ENCODE assay signal across 30 mouse cellular contexts in genomic region chr1:60381910-60382309, GRCm38 (mm10). TPM values are rescaled to one million over a fixed set of nuclear protein-coding genes. Genes with fewer than 3 reads are reported as not detected.
A peak's percentile ranks its signal among the peaks of the same experiment; 100 is the strongest.
DNase-seq lines count a peak whose midpoint lies in the region; ATAC-seq lines count a peak whose summit lies in the region.
"Had no signal": no experiment of that assay in that cellular context is flagged by ENCODE, and none has a peak within 500 bp of the region (broad histone marks: within the 10 kb centered on the region; RNA-seq: fewer than 3 reads in every experiment).

No protein-coding gene starts in this region.

- H3K27ac ChIP-seq in kidney, embryonic 15.5 days = no peak overlapping the region
- H3K27ac ChIP-seq: embryonic facial prominence, embryonic 13.5 days; embryonic facial prominence, embryonic 15.5 days; forebrain, embryonic 10.5 days; forebrain, embryonic 12.5 days had no signal

- H3K27me3 ChIP-seq in kidney, embryonic 15.5 days = no peaks in the 10 kb centered on the region
- H3K27me3 ChIP-seq: CH12.LX; embryonic facial prominence, embryonic 13.5 days; embryonic facial prominence, embryonic 15.5 days; forebrain, embryonic 12.5 days; Patski had no signal

- no peaks in the 10 kb centered on the region for H3K4me1 ChIP-seq in kidney, embryonic 15.5 days
- H3K4me1 ChIP-seq: embryonic facial prominence, embryonic 13.5 days; embryonic facial prominence, embryonic 15.5 days; forebrain, embryonic 10.5 days; forebrain, embryonic 12.5 days had no signal

- no peak overlapping the region for H3K4me2 ChIP-seq in kidney, embryonic 15.5 days
- H3K4me2 ChIP-seq: embryonic facial prominence, embryonic 13.5 days; embryonic facial prominence, embryonic 15.5 days; forebrain, embryonic 12.5 days had no signal

- H3K9ac ChIP-seq in kidney, embryonic 15.5 days = no peak overlapping the region
- H3K9ac ChIP-seq: embryonic facial prominence, embryonic 13.5 days; embryonic facial prominence, embryonic 15.5 days; forebrain, embryonic 12.5 days had no signal

- ATAC-seq in frontal cortex, adult (ENCODE audit: low TSS enrichment) = peak; percentile 78
- no peak for ATAC-seq in kidney, embryonic 15.5 days (replicated peaks; ENCODE audit: low FRiP score)
- ATAC-seq: activated CD4-positive, CD25-positive, alpha-beta regulatory T cell, adult 4 months; CD4-positive, CD25-positive, alpha-beta regulatory T cell, adult 4 months; forebrain, embryonic 14.5 days; Patski had no signal

- no peak overlapping the region for H3K4me3 ChIP-seq in kidney, embryonic 15.5 days (replicated peaks)
- H3K4me3 ChIP-seq: embryonic facial prominence, embryonic 13.5 days; embryonic facial prominence, embryonic 15.5 days; erythroblast, embryonic 14.5 days; forebrain, embryonic 10.5 days; forebrain, embryonic 12.5 days had no signal

- DNase-seq in frontal cortex, postnatal 25 days (ENCODE audit: low spot score in 2 of 2) = no peak
- peak; percentile 26 to 33 for DNase-seq in left cerebral cortex, adult 18-20 months (ENCODE audit: low spot score in 2 of 2)
- DNase-seq in left cerebral cortex, adult 11 months (ENCODE audit: low spot score) = no peak
- DNase-seq in right cerebral cortex, adult 2 months (ENCODE audit: low spot score in 2 of 2) = peak; percentile 22 to 40
- DNase-seq in right cerebral cortex, postnatal 4 days = no peak
- DNase-seq in brain, adult 2 months (ENCODE audit: low read depth, low spot score) = peak; percentile 77
- DNase-seq: adrenal gland, adult 8-10 months; adrenal gland, postnatal 14 days; adrenal gland, postnatal 36 days; B cell, adult 2 months; cerebellum, adult 11 months; cerebellum, adult 18-20 months; cerebellum, adult 8-10 months; cerebellum, adult 9-11 months; cerebellum, postnatal 14 days; cerebellum, postnatal 36 days; embryo, embryonic 11 days had no signal

- peaks cover 70% of the 10 kb centered on the region for H3K36me3 ChIP-seq in kidney, embryonic 15.5 days

- WGBS in kidney, embryonic 15.5 days = 93% methylated on average over 3 of the region's 3 CpGs

- H3K9me3 ChIP-seq in kidney, embryonic 15.5 days (replicated peaks) = no peaks in the 10 kb centered on the region
- H3K9me3 ChIP-seq: embryonic facial prominence, embryonic 13.5 days; embryonic facial prominence, embryonic 15.5 days; forebrain, embryonic 10.5 days; forebrain, embryonic 12.5 days; G1E had no signal

RNA-seq across cellular contexts. Expression of gene Abi2, which starts 27.5 kb away (rescaled TPM):
- total RNA-seq in left cerebral cortex, adult 18-20 months (2021) = 100 to 1,000 TPM; 380 to 385 TPM
- polyA plus RNA-seq in kidney, embryonic 15.5 days (2015; fragmentation: Nextera tagmentation; extraction: Ambion mirVana) = 37.5 and 39.6 TPM in 2 replicates

RNA-seq across cellular contexts. Expression of gene Cyp20a1, which starts 38.8 kb away (rescaled TPM):
- total RNA-seq in left cerebral cortex, adult 18-20 months (2021) = 1 to 10 TPM; 8.9 to 9.9 TPM
- polyA plus RNA-seq in kidney, embryonic 15.5 days (2015; fragmentation: Nextera tagmentation; extraction: Ambion mirVana) = 34.1 and 36.3 TPM in 2 replicates

Comparison
In these comparisons a context has a peak if more than half of its experiments do, and no peak if none do; other contexts are left out.
1. DNase-seq: peak in left cerebral cortex, adult 18-20 months (2 of 2), right cerebral cortex, adult 2 months (2 of 2) and brain, adult 2 months (single experiment); none in frontal cortex, postnatal 25 days (0 of 2), left cerebral cortex, adult 11 months (single experiment) and right cerebral cortex, postnatal 4 days (single experiment).